Mouse (Mus musculus) embryonic facial prominence, embryonic 12.5 days (tissue): ENCODE measurements around the gene Irf2bp1. TPM values are rescaled to one million over a fixed set of nuclear protein-coding genes. Genes with fewer than 3 reads are reported as not detected.

Experiments used
- ATAC-seq: fragments of 200-750 bp; cut with Nextera tagmentation; 2 replicates; pipeline ENCODE4 v1.8.0; 2017; ENCODE audit not compliant: insufficient number of reproducible peaks, insufficient read depth, low FRiP score, low TSS enrichment
- H3K27ac ChIP-seq: fragments of 300-500 bp; sonication (generic); 2 replicates; pipeline ENCODE4 v1.5.1; 2016; ENCODE audit warnings: mild to moderate bottlenecking
- H3K27me3 ChIP-seq: fragments of 300-500 bp; sonication (generic); 2 replicates; pipeline ENCODE4 v1.6.1; 2016; ENCODE audit warnings: mild to moderate bottlenecking, moderate library complexity
- H3K36me3 ChIP-seq: fragments of 300-500 bp; sonication (generic); 2 replicates; pipeline ENCODE4 v1.6.1; 2016; ENCODE audit warnings: mild to moderate bottlenecking
- H3K4me1 ChIP-seq: fragments of 300-500 bp; sonication (generic); 2 replicates; pipeline ENCODE4 v1.6.1; 2016
- H3K4me2 ChIP-seq: fragments of 300-500 bp; sonication (generic); replicated peaks from 2 replicates; pipeline ENCODE4 v1.6.1; 2016; ENCODE audit warnings: mild to moderate bottlenecking, moderate library complexity
- H3K4me3 ChIP-seq: fragments of 300-500 bp; sonication (generic); 2 replicates; pipeline ENCODE4 v1.5.1; 2016; ENCODE audit warnings: mild to moderate bottlenecking
- H3K9ac ChIP-seq: fragments of 300-500 bp; sonication (generic); 2 replicates; pipeline ENCODE4 v1.6.1; 2016; ENCODE audit warnings: mild to moderate bottlenecking, moderate library complexity
- H3K9me3 ChIP-seq: fragments of 300-500 bp; sonication (generic); 2 replicates; pipeline ENCODE4 v1.6.1; 2016; ENCODE audit warnings: mild to moderate bottlenecking, moderate library complexity
- WGBS: fragments of 180-500 bp; shearing (Covaris S2); methylation state at CpG from one replicate; pipeline ENCODE4 v1.1.7; 2016; 5-methylcytosine and 5-hydroxymethylcytosine counted together
- polyA plus RNA-seq: library from polyadenylated mRNA; unstranded; fragments of >200 nt; fragmentation: Nextera tagmentation; extraction: Ambion mirVana; gene quantifications from 2 replicates; pipeline ENCODE4 v1.2.1, GENCODE M21; 2016

Gene Irf2bp1
- 47.1 and 48.6 TPM in 2 replicates for polyA plus RNA-seq

GRCm38 (mm10) chr7:19003902-19004630, at the start of gene Irf2bp1:
Gene Irf2bp1, plus strand, starts transcription at chr7:19004044.
- Histone ChIP-seq H3K4me3 (peak within 1 kb of the TSS; percentile 95), H3K9me3 (no peaks in the 10 kb centered on the region), H3K4me2 (peak within 1 kb of the TSS; percentile 99), H3K27ac (peak within 1 kb of the TSS; percentile 96), H3K4me1 (peaks cover 41% of the 10 kb centered on the region), H3K36me3 (peaks cover 31% of the 10 kb centered on the region), H3K9ac (peak within 1 kb of the TSS; percentile 93), H3K27me3 (no peaks in the 10 kb centered on the region)
- WGBS = under 1% methylated on average over 68 of the region's 90 CpGs
- peak; percentile 22 for ATAC-seq

GRCm38 (mm10) chr7:18957569-18958383, 46.1 kb upstream of the Irf2bp1 start:
- peaks cover 8% of the 10 kb centered on the region; the same call in 1 of the 2 replicates for H3K4me1 ChIP-seq
- H3K4me2 ChIP-seq = peak overlapping the region; percentile 98
- ATAC-seq = peak; percentile 50
- peak overlapping the region; percentile 54 for H3K9ac ChIP-seq
- H3K27me3 ChIP-seq = peaks cover 76% of the 10 kb centered on the region
- no peak overlapping the region for H3K27ac ChIP-seq
- under 1% methylated on average over 91 of the region's 107 CpGs for WGBS
- peak overlapping the region; percentile 54 for H3K4me3 ChIP-seq
- no peaks in the 10 kb centered on the region for H3K9me3 ChIP-seq
- H3K36me3 ChIP-seq = no peaks in the 10 kb centered on the region

- Histone ChIP-seq H3K4me3 (peak overlapping the region; percentile 54), H3K4me2 (peak overlapping the region; percentile 98), H3K9me3 (no peaks in the 10 kb centered on the region), H3K27me3 (peaks cover 82% of the 10 kb centered on the region), H3K4me1 (peaks cover 11% of the 10 kb centered on the region; the same call in 1 of the 2 replicates), H3K36me3 (no peaks in the 10 kb centered on the region), H3K27ac (no peak overlapping the region), H3K9ac (peak overlapping the region; percentile 54)
- 2% methylated on average over 21 of the region's 21 CpGs for WGBS
- no peak for ATAC-seq
Observed at GRCm38 (mm10) chr7:18958384-18958766, 45.5 kb upstream of the Irf2bp1 start.

- no peak for ATAC-seq
- H3K4me1 ChIP-seq = peaks cover 11% of the 10 kb centered on the region; the same call in 1 of the 2 replicates
- H3K27me3 ChIP-seq = peaks cover 93% of the 10 kb centered on the region
- no peak overlapping the region for H3K4me2 ChIP-seq
- H3K9ac ChIP-seq = no peak overlapping the region
- H3K27ac ChIP-seq = no peak overlapping the region
- 55% methylated on average over 8 of the region's 8 CpGs for WGBS
- no peaks in the 10 kb centered on the region for H3K9me3 ChIP-seq
- no peak overlapping the region for H3K4me3 ChIP-seq
- H3K36me3 ChIP-seq = no peaks in the 10 kb centered on the region
Observed at GRCm38 (mm10) chr7:18959446-18959845, 44.4 kb upstream of the Irf2bp1 start.

- ATAC-seq = no peak
- peaks cover 10% of the 10 kb centered on the region; the same call in 1 of the 2 replicates for H3K4me1 ChIP-seq
- no peaks in the 10 kb centered on the region for H3K36me3 ChIP-seq
- no peak overlapping the region for H3K27ac ChIP-seq
- H3K4me3 ChIP-seq = peak overlapping the region; percentile 13
- H3K27me3 ChIP-seq = peaks cover 88% of the 10 kb centered on the region
- no peak overlapping the region for H3K9ac ChIP-seq
- no peaks in the 10 kb centered on the region for H3K9me3 ChIP-seq
- under 1% methylated on average over 17 of the region's 17 CpGs for whole genome bisulfite sequencing
- H3K4me2 ChIP-seq = peak overlapping the region; percentile 32
Observed at GRCm38 (mm10) chr7:18962171-18962792, 41.6 kb upstream of the Irf2bp1 start.

- H3K4me3 ChIP-seq = peak overlapping the region; percentile 13
- no peak for ATAC-seq
- H3K27me3 ChIP-seq = peaks cover 88% of the 10 kb centered on the region
- 2% methylated on average over 20 of the region's 20 CpGs for WGBS
- no peak overlapping the region for H3K27ac ChIP-seq
- H3K4me1 ChIP-seq = peaks cover 6% of the 10 kb centered on the region; the same call in 1 of the 2 replicates
- peak overlapping the region; percentile 32 for H3K4me2 ChIP-seq
- H3K9me3 ChIP-seq = no peaks in the 10 kb centered on the region
- 0 out of 2 replicates have a peak overlapping the region, but pooled peaks have one; percentile 11 for H3K9ac ChIP-seq
- no peaks in the 10 kb centered on the region for H3K36me3 ChIP-seq
Observed at GRCm38 (mm10) chr7:18962795-18963194, 41.0 kb upstream of the Irf2bp1 start.

- no peak for ATAC-seq
- H3K9me3 ChIP-seq = no peaks in the 10 kb centered on the region
Observed at GRCm38 (mm10) chr7:18963294-18963843, 40.5 kb upstream of the Irf2bp1 start.

GRCm38 (mm10) chr7:18965312-18965711, 38.5 kb upstream of the Irf2bp1 start:
- ATAC-seq = no peak
- Histone ChIP-seq H3K4me2 (no peak overlapping the region), H3K27me3 (peaks cover 64% of the 10 kb centered on the region), H3K27ac (no peak overlapping the region), H3K4me3 (no peak overlapping the region), H3K9ac (no peak overlapping the region), H3K36me3 (no peaks in the 10 kb centered on the region), H3K9me3 (no peaks in the 10 kb centered on the region), H3K4me1 (peaks cover 6% of the 10 kb centered on the region; the same call in 1 of the 2 replicates)
- WGBS = 82% methylated on average over 5 of the region's 5 CpGs

More at GRCm38 (mm10) chr7:18963294-18963843, 40.5 kb upstream of the Irf2bp1 start:
- H3K27me3 ChIP-seq = peaks cover 82% of the 10 kb centered on the region
- H3K4me3 ChIP-seq = no peak overlapping the region
- H3K4me1 ChIP-seq = peaks cover 6% of the 10 kb centered on the region; the same call in 1 of the 2 replicates
- no peaks in the 10 kb centered on the region for H3K36me3 ChIP-seq
- H3K9ac ChIP-seq = no peak overlapping the region
- peak overlapping the region; percentile 32 for H3K4me2 ChIP-seq
- 2% methylated on average over 18 of the region's 19 CpGs for WGBS
- no peak overlapping the region for H3K27ac ChIP-seq

GRCm38 (mm10) chr7:18967603-18968002, 36.2 kb upstream of the Irf2bp1 start:
- WGBS = 9% methylated on average over 8 of the region's 8 CpGs
- peak; percentile 16; the same call in 1 of the 2 replicates for ATAC-seq
- Histone ChIP-seq H3K9me3 (no peaks in the 10 kb centered on the region), H3K36me3 (no peaks in the 10 kb centered on the region), H3K4me1 (peaks cover 4% of the 10 kb centered on the region; the same call in 1 of the 2 replicates), H3K27me3 (peaks cover 41% of the 10 kb centered on the region), H3K27ac (no peak overlapping the region), H3K9ac (no peak overlapping the region), H3K4me3 (no peak overlapping the region), H3K4me2 (no peak overlapping the region)

GRCm38 (mm10) chr7:18970956-18971355, 32.9 kb upstream of the Irf2bp1 start:
- H3K4me1 ChIP-seq = no peaks in the 10 kb centered on the region
- no peak for ATAC-seq
- 87% methylated on average over 3 of the region's 3 CpGs for WGBS
- no peak overlapping the region for H3K4me2 ChIP-seq
- H3K27ac ChIP-seq = no peak overlapping the region
- H3K4me3 ChIP-seq = no peak overlapping the region
- H3K36me3 ChIP-seq = no peaks in the 10 kb centered on the region
- no peaks in the 10 kb centered on the region for H3K9me3 ChIP-seq
- H3K27me3 ChIP-seq = peaks cover 16% of the 10 kb centered on the region
- no peak overlapping the region for H3K9ac ChIP-seq

GRCm38 (mm10) chr7:18978381-18978780, 25.5 kb upstream of the Irf2bp1 start:
- Histone ChIP-seq H3K4me3 (no peak overlapping the region), H3K4me1 (no peaks in the 10 kb centered on the region), H3K36me3 (no peaks in the 10 kb centered on the region), H3K27me3 (peaks cover 8% of the 10 kb centered on the region; the same call in 1 of the 2 replicates), H3K27ac (no peak overlapping the region), H3K4me2 (no peak overlapping the region), H3K9ac (no peak overlapping the region), H3K9me3 (no peaks in the 10 kb centered on the region)
- 90% methylated on average over 9 of the region's 9 CpGs for WGBS
- ATAC-seq = no peak
